Mouse (Mus musculus): ENCODE data around the gene Ppcdc.

Gene Ppcdc

DNA sequence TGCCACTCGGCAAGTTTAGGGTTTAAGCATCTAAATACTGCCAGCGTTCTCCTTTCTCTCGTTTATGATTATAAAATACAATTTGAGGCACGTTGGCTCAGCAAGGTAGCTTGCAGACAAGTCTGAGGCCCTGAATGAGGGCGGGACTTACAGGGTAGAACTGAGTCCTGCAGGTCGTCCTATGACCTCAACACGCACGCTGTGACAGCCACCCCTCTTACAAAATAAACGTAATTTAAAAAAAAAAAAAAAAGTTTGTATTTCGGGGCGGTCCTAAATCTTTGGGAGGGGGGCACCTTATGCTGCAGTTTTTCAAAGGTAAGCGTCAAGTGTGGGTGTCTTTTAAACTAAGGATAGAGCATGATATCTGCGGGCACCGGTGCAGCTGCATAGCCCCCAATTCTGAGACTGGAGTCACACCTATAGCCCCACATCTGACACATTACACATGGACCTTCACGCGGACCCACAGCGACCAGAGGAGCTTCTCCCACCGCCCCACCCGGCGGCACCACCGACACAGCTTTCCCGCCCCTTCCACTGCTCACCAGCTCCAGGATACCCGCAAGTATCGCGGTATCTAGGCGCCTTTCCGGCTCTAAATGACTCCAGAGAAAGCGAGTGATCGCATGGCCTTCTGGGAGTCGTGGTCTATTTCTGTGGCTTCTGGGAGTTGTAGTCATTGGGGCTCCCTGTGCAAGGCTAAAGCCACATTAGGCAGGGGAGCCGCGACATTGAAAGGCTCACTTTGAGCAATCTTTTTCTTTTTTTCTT lies at the start of gene Ppcdc:
Ppcdc (minus strand) TSS at position 603 of the 774 bp plus-strand sequence.
- DNase-seq (ENCODE audit: low spot score), result peak; percentile 78

- no peak for DNase-seq (ENCODE audit: low spot score)
Observed at GRCm38 (mm10) chr9:57487807-57488206, 47.9 kb upstream of the Ppcdc start.

- DNase-seq (ENCODE audit: low spot score), result peak; percentile 83
Observed at GRCm38 (mm10) chr9:57485774-57486173, 45.9 kb upstream of the Ppcdc start.

- no peak for DNase-seq (ENCODE audit: low spot score)
Observed at GRCm38 (mm10) chr9:57468914-57469313, 29.0 kb upstream of the Ppcdc start.

GRCm38 (mm10) chr9:57467896-57468549 lies 28.1 kb upstream of the Ppcdc start, which contains the start of gene Scamp5:
Gene Scamp5 (minus strand): TSS chr9:57468060.
- DNase-seq (ENCODE audit: low spot score), result peak; percentile 92

DNA sequence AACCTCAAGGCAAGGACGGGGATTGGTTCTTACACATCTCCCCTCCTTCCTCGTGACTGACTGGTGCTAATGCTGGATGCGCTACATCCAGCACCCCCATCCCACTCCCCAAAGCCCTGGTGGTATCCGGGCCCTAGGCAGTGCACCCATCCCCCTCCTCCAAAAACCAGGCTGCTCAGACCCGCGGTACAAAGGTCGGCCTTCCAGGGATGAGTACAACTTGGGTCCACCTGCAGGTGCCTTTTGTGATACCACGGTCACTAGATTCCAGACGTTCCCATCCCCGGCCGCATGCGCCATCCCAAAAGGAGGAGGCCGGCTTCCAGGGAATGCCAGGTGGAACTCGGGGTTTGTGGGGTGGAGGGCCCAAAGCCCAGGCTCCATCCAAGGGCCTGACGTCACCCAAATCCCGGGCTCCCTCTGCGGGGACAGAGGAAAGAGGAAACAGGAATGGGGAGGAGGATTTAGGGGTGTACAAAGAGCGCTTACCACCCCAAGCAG lies 27.4 kb upstream of the Ppcdc start:
- peak; percentile 24 for DNase-seq (ENCODE audit: low spot score)

DNA sequence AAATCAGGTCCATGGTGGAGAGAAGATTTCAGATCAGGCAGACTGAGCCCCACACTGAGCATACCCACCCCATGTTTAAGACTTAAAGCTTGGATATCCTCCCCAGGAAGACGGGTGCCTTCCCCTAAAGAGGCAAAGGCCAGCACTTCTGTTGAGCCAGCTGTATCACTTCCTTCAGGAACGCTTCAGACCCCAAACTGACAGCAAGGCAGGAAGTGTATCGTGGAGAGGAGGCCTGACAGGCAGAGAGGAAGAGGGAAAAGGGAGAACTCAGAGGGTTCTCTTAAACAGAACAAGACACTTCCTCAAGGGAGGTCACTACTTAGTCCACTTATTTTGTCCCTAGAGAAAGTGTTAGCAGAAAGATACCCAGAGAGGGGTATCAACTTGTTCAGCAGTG lies 26.2 kb upstream of the Ppcdc start:
- no peak for DNase-seq (ENCODE audit: low spot score)

- DNase-seq (ENCODE audit: low spot score), result no peak
Observed at GRCm38 (mm10) chr9:57462866-57463265, 22.9 kb upstream of the Ppcdc start.

DNA sequence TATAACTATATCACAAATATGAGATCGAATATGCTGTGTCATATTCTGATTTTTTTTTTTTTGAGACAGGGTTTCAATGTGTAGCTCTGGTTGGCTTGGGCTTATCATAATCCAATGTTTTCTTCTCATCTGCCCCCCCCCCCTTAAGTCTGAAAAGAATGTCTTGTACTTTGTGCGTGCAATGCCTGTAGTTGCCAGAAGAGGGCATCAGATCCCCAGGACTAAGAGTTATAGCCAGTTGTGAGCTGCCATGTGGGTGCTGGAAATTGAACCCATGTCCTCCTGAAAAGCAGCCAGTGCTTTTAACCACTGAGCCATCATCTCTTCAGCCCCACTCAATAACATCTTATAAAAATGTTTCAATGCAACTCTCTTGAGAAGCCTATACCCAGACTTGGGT lies 19.8 kb upstream of the Ppcdc start:
- DNase-seq (ENCODE audit: low spot score), result no peak

- DNase-seq (ENCODE audit: low spot score), result no peak
Observed at GRCm38 (mm10) chr9:57453516-57453915, 13.6 kb upstream of the Ppcdc start.

GRCm38 (mm10) chr9:57452624-57453462 lies 12.9 kb upstream of the Ppcdc start:
- no peak for DNase-seq (ENCODE audit: low spot score)

- DNase-seq (ENCODE audit: low spot score), result no peak
Observed at GRCm38 (mm10) chr9:57449715-57450114, 9.8 kb upstream of the Ppcdc start.

GRCm38 (mm10) chr9:57440620-57441019 lies 696 bp upstream of the Ppcdc start:
- DNase-seq (ENCODE audit: low spot score), result no peak

DNA sequence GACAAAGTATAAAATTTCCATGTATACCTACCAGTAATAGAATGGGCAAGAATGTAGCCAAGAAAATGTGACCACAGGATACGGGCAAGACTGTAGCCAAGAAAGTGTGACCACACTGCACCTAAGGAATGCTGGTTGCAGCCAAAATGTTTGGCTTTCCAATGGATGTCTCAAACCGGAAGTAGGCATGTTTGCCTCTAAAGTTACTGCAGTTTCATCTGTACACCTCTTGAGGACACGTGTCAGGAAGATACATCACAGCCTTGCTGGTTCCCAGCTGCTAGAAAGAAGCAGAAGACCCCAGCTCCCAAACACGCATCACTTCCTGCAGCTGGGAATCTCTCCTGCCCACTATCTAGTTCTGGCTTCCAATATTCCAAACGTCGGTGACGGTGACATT lies 841 bp downstream of the Ppcdc start:
- no peak for DNase-seq (ENCODE audit: low spot score)

DNA sequence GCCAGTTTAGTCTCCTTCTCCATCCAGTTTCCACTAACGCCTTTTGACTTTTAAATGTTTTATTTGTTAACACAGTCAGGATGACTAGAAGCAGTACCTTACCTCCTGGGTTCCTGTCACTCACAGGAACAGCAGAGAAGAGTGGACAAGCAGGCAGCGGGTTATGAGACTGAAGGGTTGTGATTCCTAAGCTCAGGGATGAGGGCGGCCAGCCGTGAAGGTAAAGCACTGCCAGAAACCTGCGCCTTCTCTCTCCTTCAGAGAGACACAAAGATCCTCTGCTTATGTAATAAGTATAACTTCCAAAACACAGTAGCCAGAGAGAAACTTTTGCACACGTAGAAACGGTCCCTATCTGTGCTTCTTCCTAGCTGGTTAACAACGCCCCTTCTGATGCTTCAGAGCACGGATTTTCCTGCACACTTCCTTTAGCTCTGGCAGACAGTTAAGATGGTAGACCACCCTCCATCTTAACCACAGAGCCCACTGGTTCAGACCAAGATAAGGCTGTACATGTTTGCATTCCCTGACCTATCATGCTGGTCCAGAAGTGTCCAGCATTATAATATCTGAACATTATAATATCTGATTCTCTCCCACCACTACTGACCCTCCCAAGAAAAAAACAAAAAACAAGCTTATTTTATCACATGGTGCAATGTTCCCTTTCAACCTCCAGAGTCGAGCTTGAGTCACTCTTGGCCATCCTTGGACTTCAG lies 1.9 kb downstream of the Ppcdc start:
- DNase-seq (ENCODE audit: low spot score), result no peak

DNA sequence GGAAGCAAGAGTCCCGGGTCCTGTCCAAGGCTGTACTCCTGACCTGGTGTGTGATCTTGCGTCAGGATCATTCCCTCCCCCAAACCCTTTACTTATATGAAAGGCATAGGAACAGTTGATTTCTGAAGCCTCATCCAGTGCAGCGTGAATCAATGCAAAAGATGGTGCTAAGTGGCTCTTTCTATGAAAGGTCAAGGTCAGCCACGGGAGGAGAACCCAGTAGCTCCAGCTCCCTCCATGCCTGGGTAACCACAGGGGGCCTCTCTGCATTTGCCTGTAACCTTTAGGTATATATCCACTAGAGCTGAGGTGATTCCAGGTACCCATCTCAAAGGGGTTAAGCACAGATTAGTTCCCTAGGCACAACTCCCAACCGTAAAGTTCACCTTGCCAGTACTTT lies 3.8 kb downstream of the Ppcdc start:
- no peak for DNase-seq (ENCODE audit: low spot score)

- DNase-seq (ENCODE audit: low spot score), result no peak
Observed at GRCm38 (mm10) chr9:57434405-57435165, 5.3 kb downstream of the Ppcdc start.

GRCm38 (mm10) chr9:57433097-57434032 lies 6.6 kb downstream of the Ppcdc start:
- DNase-seq (ENCODE audit: low spot score), result peak; percentile 73

- no peak for DNase-seq (ENCODE audit: low spot score)
Observed at GRCm38 (mm10) chr9:57432480-57432879, 7.4 kb downstream of the Ppcdc start.

- DNase-seq (ENCODE audit: low spot score), result no peak
Observed at GRCm38 (mm10) chr9:57431202-57431601, 8.7 kb downstream of the Ppcdc start.
